Mouse (Mus musculus): Measurements from ENCODE around the gene Celsr3.
A peak's percentile ranks its signal among the peaks of the same experiment; 100 is the strongest.

Gene Celsr3

GRCm38 (mm10) chr9:108825820-108826699 is at the start of gene Celsr3:
Gene Celsr3 (plus strand): TSS chr9:108826320.
- no peak for DNase-seq (ENCODE audit: low spot score)

GRCm38 (mm10) chr9:108776614-108777013 is 49.5 kb upstream of the Celsr3 start:
- DNase-seq (ENCODE audit: low spot score): no peak

GRCm38 (mm10) chr9:108777276-108777675 is 48.8 kb upstream of the Celsr3 start:
- DNase-seq (ENCODE audit: low spot score): no peak

GRCm38 (mm10) chr9:108780959-108781358 is 45.2 kb upstream of the Celsr3 start:
- DNase-seq (ENCODE audit: low spot score): no peak

GRCm38 (mm10) chr9:108781891-108782290 is 44.2 kb upstream of the Celsr3 start:
- no peak for DNase-seq (ENCODE audit: low spot score)

GRCm38 (mm10) chr9:108782836-108783547 is 43.1 kb upstream of the Celsr3 start:
- no peak for DNase-seq (ENCODE audit: low spot score)

- DNase-seq (ENCODE audit: low spot score): peak; percentile 93
These were observed 42.3 kb upstream of the Celsr3 start, which contains the start of gene Ip6k2 for GRCm38 (mm10) chr9:108783548-108784463. Gene Ip6k2 (plus strand): TSS chr9:108783796.

- DNase-seq (ENCODE audit: low spot score): no peak
These were observed 40.7 kb upstream of the Celsr3 start for GRCm38 (mm10) chr9:108785416-108785815.

GRCm38 (mm10) chr9:108786494-108786893 is 39.6 kb upstream of the Celsr3 start:
- DNase-seq (ENCODE audit: low spot score): peak; percentile 37

- DNase-seq (ENCODE audit: low spot score): no peak
These were observed 39.0 kb upstream of the Celsr3 start for GRCm38 (mm10) chr9:108787080-108787479.

- no peak for DNase-seq (ENCODE audit: low spot score)
These were observed 37.4 kb upstream of the Celsr3 start for GRCm38 (mm10) chr9:108788713-108789112.

- DNase-seq (ENCODE audit: low spot score): no peak
These were observed 33.8 kb upstream of the Celsr3 start for GRCm38 (mm10) chr9:108792307-108792706.

- DNase-seq (ENCODE audit: low spot score): no peak
These were observed 33.4 kb upstream of the Celsr3 start for GRCm38 (mm10) chr9:108792730-108793129.

GRCm38 (mm10) chr9:108795281-108795680 is 30.8 kb upstream of the Celsr3 start:
- DNase-seq (ENCODE audit: low spot score): no peak

- DNase-seq (ENCODE audit: low spot score): peak; percentile 71
These were observed 30.4 kb upstream of the Celsr3 start for GRCm38 (mm10) chr9:108795762-108796161.

- DNase-seq (ENCODE audit: low spot score): peak; percentile 55
These were observed 29.7 kb upstream of the Celsr3 start for GRCm38 (mm10) chr9:108796351-108796981.

- no peak for DNase-seq (ENCODE audit: low spot score)
These were observed 28.6 kb upstream of the Celsr3 start for GRCm38 (mm10) chr9:108797477-108797876.

GRCm38 (mm10) chr9:108798508-108799075 is 27.5 kb upstream of the Celsr3 start:
- DNase-seq (ENCODE audit: low spot score): no peak

- no peak for DNase-seq (ENCODE audit: low spot score)
These were observed 26.6 kb upstream of the Celsr3 start for GRCm38 (mm10) chr9:108799564-108799963.

GRCm38 (mm10) chr9:108805768-108806167 is 20.4 kb upstream of the Celsr3 start:
- DNase-seq (ENCODE audit: low spot score): no peak

GRCm38 (mm10) chr9:108806379-108806778 is 19.7 kb upstream of the Celsr3 start:
- DNase-seq (ENCODE audit: low spot score): no peak
